ENCODE assay signal across 16 mouse cellular contexts in the genomic region with DNA sequence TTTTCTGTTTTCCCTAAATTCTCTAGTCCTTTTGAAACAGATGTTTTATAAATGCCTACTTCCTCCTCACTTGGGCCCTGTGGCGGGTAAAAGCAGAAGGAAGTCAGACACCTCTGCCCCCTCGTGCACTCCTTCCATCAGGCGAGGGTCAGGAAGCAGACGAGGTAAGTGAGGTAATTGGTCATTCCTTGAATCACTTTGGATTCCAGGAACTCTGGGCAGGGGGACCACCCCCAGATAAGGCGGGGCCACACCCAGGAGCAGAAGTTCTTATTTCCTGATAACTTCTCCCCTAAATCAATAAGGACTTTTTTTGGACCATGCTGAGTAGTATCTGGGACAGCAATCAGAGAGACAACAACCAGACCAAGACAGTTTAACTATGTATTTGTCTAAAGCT. TPM values are rescaled to one million over a fixed set of nuclear protein-coding genes. Genes with fewer than 3 reads are reported as not detected.
DNase-seq lines count a peak whose midpoint lies in the region; ATAC-seq lines count a peak whose summit lies in the region.
"Had no signal": no experiment of that assay in that cellular context is flagged by ENCODE, and none has a peak within 500 bp of the region (broad histone marks: within the 10 kb centered on the region; RNA-seq: fewer than 3 reads in every experiment).

No protein-coding gene starts in this region.

- H3K4me2 ChIP-seq in intestine, embryonic 15.5 days (replicated peaks) = no peak overlapping the region
- H3K4me2 ChIP-seq in intestine, embryonic 16.5 days (ENCODE audit: low read depth, low read length) = no peak overlapping the region
- peak overlapping the region; percentile 14; the same call in 1 of the 2 replicates for H3K4me2 ChIP-seq in liver, embryonic 16.5 days (ENCODE audit: low read depth, low read length)
- no peak overlapping the region for H3K4me2 ChIP-seq in stomach, embryonic 15.5 days
- H3K4me2 ChIP-seq: embryonic facial prominence, embryonic 13.5 days; forebrain, embryonic 12.5 days; hindbrain, embryonic 15.5 days; kidney, embryonic 15.5 days had no signal

- no peak overlapping the region for H3K27ac ChIP-seq in intestine, embryonic 15.5 days
- no peak overlapping the region for H3K27ac ChIP-seq in intestine, embryonic 16.5 days (ENCODE audit: low read length)
- H3K27ac ChIP-seq in liver, embryonic 16.5 days (ENCODE audit: low read length) = peak overlapping the region; percentile 21; the same call in 1 of the 2 replicates
- H3K27ac ChIP-seq in stomach, embryonic 15.5 days = peak overlapping the region; percentile 7; the same call in 1 of the 2 replicates
- H3K27ac ChIP-seq: embryonic facial prominence, embryonic 13.5 days; forebrain, embryonic 12.5 days; gastrocnemius, adult 2 months; hindbrain, embryonic 15.5 days had no signal

- H3K9me3 ChIP-seq in intestine, embryonic 15.5 days = no peaks in the 10 kb centered on the region
- no peaks in the 10 kb centered on the region for H3K9me3 ChIP-seq in intestine, embryonic 16.5 days (ENCODE audit: control insufficient read depth, low read length)
- no peaks in the 10 kb centered on the region for H3K9me3 ChIP-seq in liver, embryonic 16.5 days (replicated peaks; ENCODE audit: control insufficient read depth, low read length)
- H3K9me3 ChIP-seq in stomach, embryonic 15.5 days = no peaks in the 10 kb centered on the region
- H3K9me3 ChIP-seq: embryonic facial prominence, embryonic 13.5 days; forebrain, embryonic 12.5 days; hindbrain, embryonic 15.5 days; kidney, embryonic 15.5 days had no signal

- DNase-seq in c-Kit-positive CD71-positive TER-119-positive erythroid progenitor cells, embryonic 14.5 days (ENCODE audit: low spot score) = peak; percentile 69
- DNase-seq in urinary bladder, postnatal 10 days (ENCODE audit: low spot score) = no peak
- no peak for DNase-seq in cerebellum, adult 18-20 months
- DNase-seq: adrenal gland, postnatal 10 days; cerebellum, adult 11-12 months; gastrocnemius, adult 2 months; thymus, adult 2 months had no signal

- no peaks in the 10 kb centered on the region for H3K27me3 ChIP-seq in intestine, embryonic 15.5 days (replicated peaks)
- 0 out of 2 replicates have a peak, but pooled peaks cover 3% of the 10 kb centered on the region for H3K27me3 ChIP-seq in intestine, embryonic 16.5 days (replicated peaks; ENCODE audit: control insufficient read depth, insufficient read depth, low read length)
- no peaks in the 10 kb centered on the region; the same call in 1 of the 2 replicates for H3K27me3 ChIP-seq in liver, embryonic 16.5 days (ENCODE audit: control insufficient read depth, insufficient read depth, low read depth, low read length)
- H3K27me3 ChIP-seq in stomach, embryonic 15.5 days (replicated peaks) = no peaks in the 10 kb centered on the region

- H3K4me3 ChIP-seq in intestine, embryonic 15.5 days (replicated peaks) = no peak overlapping the region
- H3K4me3 ChIP-seq in intestine, embryonic 16.5 days (ENCODE audit: low read length) = no peak overlapping the region
- H3K4me3 ChIP-seq in liver, embryonic 16.5 days (ENCODE audit: low read depth, low read length) = no peak overlapping the region
- H3K4me3 ChIP-seq in stomach, embryonic 15.5 days (replicated peaks) = no peak overlapping the region
- H3K4me3 ChIP-seq: embryonic facial prominence, embryonic 13.5 days; forebrain, embryonic 12.5 days; gastrocnemius, adult 2 months; hindbrain, embryonic 15.5 days; kidney, embryonic 15.5 days had no signal

- ATAC-seq in intestine, embryonic 15.5 days = 0 out of 2 replicates have a peak, but pooled peaks have one; percentile 13
- no peak for ATAC-seq in intestine, embryonic 16.5 days
- 0 out of 2 replicates have a peak, but pooled peaks have one; percentile 39 for ATAC-seq in liver, embryonic 16.5 days (ENCODE audit: low read depth)
- 0 out of 2 replicates have a peak, but pooled peaks have one; percentile 36 for ATAC-seq in stomach, embryonic 15.5 days (ENCODE audit: insufficient read depth, low FRiP score, low read depth)
- no peak for ATAC-seq in inflammation-experienced regulatory T-cells, adult 6 months

- H3K4me1 ChIP-seq in intestine, embryonic 15.5 days (replicated peaks) = peaks cover 3% of the 10 kb centered on the region; the same call in 1 of the 2 replicates
- peaks cover 7% of the 10 kb centered on the region; the same call in 1 of the 2 replicates for H3K4me1 ChIP-seq in intestine, embryonic 16.5 days (ENCODE audit: control insufficient read depth, insufficient read depth, low read length)
- H3K4me1 ChIP-seq in liver, embryonic 16.5 days (ENCODE audit: control insufficient read depth, low read depth, low read length) = peaks cover 19% of the 10 kb centered on the region
- no peaks in the 10 kb centered on the region for H3K4me1 ChIP-seq in stomach, embryonic 15.5 days
- H3K4me1 ChIP-seq: embryonic facial prominence, embryonic 13.5 days had no signal

- no peak overlapping the region for H3K9ac ChIP-seq in intestine, embryonic 15.5 days
- no peak overlapping the region for H3K9ac ChIP-seq in intestine, embryonic 16.5 days (ENCODE audit: low read depth, low read length)
- no peak overlapping the region for H3K9ac ChIP-seq in liver, embryonic 16.5 days (ENCODE audit: low read depth, low read length)
- H3K9ac ChIP-seq in stomach, embryonic 15.5 days = no peak overlapping the region
- H3K9ac ChIP-seq: embryonic facial prominence, embryonic 13.5 days; forebrain, embryonic 12.5 days; hindbrain, embryonic 15.5 days; kidney, embryonic 15.5 days had no signal

- WGBS in intestine, embryonic 15.5 days = 32% methylated on average over 5 of the region's 5 CpGs
- WGBS in intestine, embryonic 16.5 days = 35% methylated on average over 5 of the region's 5 CpGs
- WGBS in liver, embryonic 16.5 days (ENCODE audit: insufficient replicate concordance) = 18% methylated on average over 5 of the region's 5 CpGs
- 33% methylated on average over 5 of the region's 5 CpGs for whole genome bisulfite sequencing in stomach, embryonic 15.5 days

- H3K36me3 ChIP-seq in intestine, embryonic 15.5 days = no peaks in the 10 kb centered on the region
- no peaks in the 10 kb centered on the region for H3K36me3 ChIP-seq in intestine, embryonic 16.5 days (ENCODE audit: control insufficient read depth, insufficient read depth, low read length)
- no peaks in the 10 kb centered on the region for H3K36me3 ChIP-seq in liver, embryonic 16.5 days (ENCODE audit: control insufficient read depth, insufficient read depth)
- H3K36me3 ChIP-seq in stomach, embryonic 15.5 days = no peaks in the 10 kb centered on the region
- H3K36me3 ChIP-seq: embryonic facial prominence, embryonic 13.5 days; forebrain, embryonic 12.5 days; hindbrain, embryonic 15.5 days; kidney, embryonic 15.5 days had no signal

RNA-seq across cellular contexts. Expression of gene Lcor, which starts 36.7 kb away (rescaled TPM):
- polyA plus RNA-seq in intestine, embryonic 15.5 days (2015; fragmentation: Nextera tagmentation; extraction: Ambion mirVana) = 27.3 and 30.3 TPM in 2 replicates
- polyA plus RNA-seq in intestine, embryonic 16.5 days (2015; fragmentation: Nextera tagmentation; extraction: Ambion mirVana) = 19.0 and 20.8 TPM in 2 replicates
- 6.3 and 6.9 TPM in 2 replicates for polyA plus RNA-seq in liver, embryonic 16.5 days (2015; fragmentation: Nextera tagmentation; extraction: Ambion mirVana)
- polyA plus RNA-seq in stomach, embryonic 15.5 days (2015; fragmentation: Nextera tagmentation; extraction: Ambion mirVana) = 19.4 and 22.9 TPM in 2 replicates
- polyA plus RNA-seq in inflammation-experienced regulatory T-cells, adult 6 months (2017; shearing (Covaris generic)) = 10 to 100 TPM; 12.8 to 22.3 (median 15.7) TPM

Comparison
In these comparisons a context has a peak if more than half of its experiments do, and no peak if none do; other contexts are left out.
1. ATAC-seq: peak in intestine, embryonic 15.5 days (single experiment), liver, embryonic 16.5 days (single experiment) and stomach, embryonic 15.5 days (single experiment); none in intestine, embryonic 16.5 days (single experiment) and inflammation-experienced regulatory T-cells, adult 6 months (single experiment).
2. H3K27ac ChIP-seq: peak in liver, embryonic 16.5 days (single experiment) and stomach, embryonic 15.5 days (single experiment); none in intestine, embryonic 15.5 days (single experiment) and intestine, embryonic 16.5 days (single experiment).